Mouse (Mus musculus): ENCODE measurements around the gene Cldnd1. TPM values are rescaled to one million over a fixed set of nuclear protein-coding genes. Genes with fewer than 3 reads are reported as not detected.

The Cldnd1 gene
- total RNA-seq, 2 experiments from 2014 or later: 71.9 to 75.0 TPM

Small RNA genes lying within 50 kb of the gene (microRNA-seq; reads per million reads assigned to microRNA genes)
- gene Gm27564: not detected

Other genes starting within 250 kb of the Cldnd1 start
- gene St3gal6, start 203.7 kb upstream of the Cldnd1 start, total RNA-seq (2021): 10 to 100 TPM; 12.1 to 20.3 TPM
- gene Gm813, start 110.9 kb upstream of the Cldnd1 start, total RNA-seq (2021): not detected
- not detected for gene E330017A01Rik, start 89.2 kb upstream of the Cldnd1 start, total RNA-seq (2021)
- gene Cpox, start 57.6 kb upstream of the Cldnd1 start, total RNA-seq (2021): 10 to 100 TPM; 36.5 to 45.9 TPM
- not detected for gene Gpr15, start 8.8 kb upstream of the Cldnd1 start, total RNA-seq (2021)
- not detected for gene Olfr172, start 35.3 kb downstream of the Cldnd1 start, total RNA-seq (2021)
- not detected for gene Olfr173, start 72.4 kb downstream of the Cldnd1 start, total RNA-seq (2021)
- gene Olfr175-ps1, start 98.9 kb downstream of the Cldnd1 start, total RNA-seq (2021): not detected
- gene Olfr177, start 146.9 kb downstream of the Cldnd1 start, total RNA-seq (2021): not detected
- gene Olfr178, start 164.2 kb downstream of the Cldnd1 start, total RNA-seq (2021): not detected
- not detected for gene Olfr181, start 200.8 kb downstream of the Cldnd1 start, total RNA-seq (2021)
- gene Olfr180, start 201.5 kb downstream of the Cldnd1 start, total RNA-seq (2021): not detected